ENCODE assay signal across 14 mouse cellular contexts in the genomic region with DNA sequence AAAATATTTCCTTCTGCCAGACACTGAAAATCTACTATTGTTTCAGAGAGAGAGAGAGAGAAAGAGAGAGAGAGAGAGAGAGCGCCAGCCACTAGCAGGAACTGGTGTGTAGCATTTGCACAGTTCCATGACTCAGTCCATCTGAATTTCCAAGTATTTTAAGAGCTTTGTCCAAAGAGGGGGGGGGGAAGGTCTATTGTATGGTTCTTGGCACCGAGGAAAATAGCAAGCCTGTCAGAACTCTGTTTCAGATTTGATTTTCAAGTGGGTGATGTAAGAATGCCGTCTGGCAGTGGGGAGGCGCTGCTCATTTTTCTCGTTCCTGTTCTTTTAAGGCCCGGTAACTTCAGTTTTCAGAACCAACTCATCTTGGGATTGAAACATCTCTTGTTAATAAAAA. TPM values are rescaled to one million over a fixed set of nuclear protein-coding genes. Genes with fewer than 3 reads are reported as not detected.
A peak's percentile ranks its signal among the peaks of the same experiment; 100 is the strongest.
DNase-seq lines count a peak whose midpoint lies in the region; ATAC-seq and TF ChIP-seq lines count a peak whose summit lies in the region.
"Had no signal": no experiment of that assay in that cellular context is flagged by ENCODE, and none has a peak within 500 bp of the region (broad histone marks: within the 10 kb centered on the region; RNA-seq: fewer than 3 reads in every experiment).

No protein-coding gene starts in this region.

- no peak overlapping the region for H3K4me3 ChIP-seq in hindbrain, embryonic 12.5 days
- H3K4me3 ChIP-seq in hindbrain, embryonic 14.5 days (replicated peaks; ENCODE audit: low read length) = no peak overlapping the region
- no peak overlapping the region for H3K4me3 ChIP-seq in forebrain, postnatal 0 days (ENCODE audit: low read depth, low read length)
- no peak overlapping the region for H3K4me3 ChIP-seq in liver, embryonic 11.5 days (ENCODE audit: low read depth, low read length)

- no peak overlapping the region for H3K4me2 ChIP-seq in hindbrain, embryonic 12.5 days (replicated peaks)
- H3K4me2 ChIP-seq in hindbrain, embryonic 14.5 days (replicated peaks) = no peak overlapping the region
- no peak overlapping the region for H3K4me2 ChIP-seq in forebrain, postnatal 0 days (ENCODE audit: low read depth)
- no peak overlapping the region for H3K4me2 ChIP-seq in liver, embryonic 11.5 days

- TF ChIP-seq CTCF in forebrain, postnatal 0 days (IDR thresholded peaks at IDR 0.05; ENCODE audit: low read depth) = no peak

- WGBS in hindbrain, embryonic 12.5 days = 70% methylated on average over 6 of the region's 6 CpGs
- WGBS in hindbrain, embryonic 14.5 days = 59% methylated on average over 6 of the region's 6 CpGs
- WGBS in forebrain, postnatal 0 days = 23% methylated on average over 6 of the region's 6 CpGs
- 84% methylated on average over 6 of the region's 6 CpGs for WGBS in liver, embryonic 11.5 days

- DNase-seq in hindbrain, embryonic 14.5 days (ENCODE audit: low spot score) = no peak
- peak; percentile 65 for DNase-seq in 3T3-L1 (ENCODE audit: low read depth, low spot score)
- peak; percentile 77 for DNase-seq in NIH3T3 (ENCODE audit: low read depth)
- peak; percentile 61 for DNase-seq in forebrain, postnatal 0 days
- no peak for DNase-seq in liver, embryonic 11.5 days (ENCODE audit: low spot score)
- DNase-seq in thymus, postnatal 10 days (ENCODE audit: low spot score in 2 of 2) = no peak
- DNase-seq in cerebellum, adult 11 months = no peak
- DNase-seq: adrenal gland, postnatal 14 days; gastrocnemius, postnatal 25 days; layer of hippocampus, postnatal 36 days; right cerebral cortex, postnatal 25 days; thymus, adult 18-20 months had no signal

- ATAC-seq in hindbrain, embryonic 12.5 days (ENCODE audit: low FRiP score) = no peak
- no peak; the same call in 1 of the 2 replicates for ATAC-seq in hindbrain, embryonic 14.5 days (ENCODE audit: low FRiP score)
- ATAC-seq in forebrain, postnatal 0 days = peak; percentile 64
- ATAC-seq in liver, embryonic 11.5 days (replicated peaks; ENCODE audit: low FRiP score) = no peak
- ATAC-seq: inflammation-experienced regulatory T-cells, adult 6 months had no signal

- H3K27me3 ChIP-seq in hindbrain, embryonic 12.5 days = no peaks in the 10 kb centered on the region; the same call in none of the 2 replicates
- 0 out of 2 replicates have a peak, but pooled peaks cover 5% of the 10 kb centered on the region for H3K27me3 ChIP-seq in hindbrain, embryonic 14.5 days (ENCODE audit: control insufficient read depth, insufficient read depth, low read length)
- H3K27me3 ChIP-seq in forebrain, postnatal 0 days (ENCODE audit: insufficient read depth, low read length) = no peaks in the 10 kb centered on the region
- H3K27me3 ChIP-seq in liver, embryonic 11.5 days (replicated peaks; ENCODE audit: control insufficient read depth, insufficient read depth, low read length) = peaks cover 7% of the 10 kb centered on the region; the same call in 1 of the 2 replicates

- no peaks in the 10 kb centered on the region for H3K36me3 ChIP-seq in hindbrain, embryonic 12.5 days
- H3K36me3 ChIP-seq in hindbrain, embryonic 14.5 days (replicated peaks; ENCODE audit: control insufficient read depth, insufficient read depth) = no peaks in the 10 kb centered on the region
- no peaks in the 10 kb centered on the region for H3K36me3 ChIP-seq in forebrain, postnatal 0 days (ENCODE audit: insufficient read depth)
- no peaks in the 10 kb centered on the region for H3K36me3 ChIP-seq in liver, embryonic 11.5 days (ENCODE audit: control insufficient read depth, insufficient read depth, low read length)

- no peak overlapping the region for H3K9ac ChIP-seq in hindbrain, embryonic 12.5 days
- H3K9ac ChIP-seq in hindbrain, embryonic 14.5 days = no peak overlapping the region
- no peak overlapping the region for H3K9ac ChIP-seq in forebrain, postnatal 0 days
- no peak overlapping the region for H3K9ac ChIP-seq in liver, embryonic 11.5 days (ENCODE audit: low read depth, low read length)

- H3K4me1 ChIP-seq in hindbrain, embryonic 12.5 days = peaks cover 29% of the 10 kb centered on the region
- H3K4me1 ChIP-seq in hindbrain, embryonic 14.5 days (replicated peaks; ENCODE audit: control insufficient read depth, insufficient read depth, low read length) = peaks cover 14% of the 10 kb centered on the region
- H3K4me1 ChIP-seq in forebrain, postnatal 0 days (ENCODE audit: insufficient read depth) = peaks cover 12% of the 10 kb centered on the region; the same call in 1 of the 2 replicates
- no peaks in the 10 kb centered on the region for H3K4me1 ChIP-seq in liver, embryonic 11.5 days (replicated peaks; ENCODE audit: control insufficient read depth, insufficient read depth, low read length)

- no peaks in the 10 kb centered on the region for H3K9me3 ChIP-seq in hindbrain, embryonic 12.5 days (replicated peaks)
- H3K9me3 ChIP-seq in hindbrain, embryonic 14.5 days (ENCODE audit: control insufficient read depth, low read length) = no peaks in the 10 kb centered on the region
- H3K9me3 ChIP-seq in forebrain, postnatal 0 days (ENCODE audit: low read length) = no peaks in the 10 kb centered on the region
- H3K9me3 ChIP-seq in liver, embryonic 11.5 days (ENCODE audit: control insufficient read depth, low read length) = no peaks in the 10 kb centered on the region

- peak overlapping the region; percentile 44 for H3K27ac ChIP-seq in hindbrain, embryonic 12.5 days
- H3K27ac ChIP-seq in hindbrain, embryonic 14.5 days = no peak overlapping the region
- peak overlapping the region; percentile 40; the same call in 1 of the 2 replicates for H3K27ac ChIP-seq in forebrain, postnatal 0 days (ENCODE audit: low read depth, low read length)
- no peak overlapping the region for H3K27ac ChIP-seq in liver, embryonic 11.5 days (ENCODE audit: low read depth, low read length)

RNA-seq across cellular contexts. Expression of a gene that starts 18.5 kb away (rescaled TPM):
- 2.7 and 3.6 TPM in 2 replicates for polyA plus RNA-seq in hindbrain, embryonic 12.5 days (2016; fragmentation: Nextera tagmentation; extraction: Ambion mirVana)
- 3.1 and 3.4 TPM in 2 replicates for polyA plus RNA-seq in hindbrain, embryonic 14.5 days (2014; fragmentation: Nextera tagmentation; extraction: Ambion mirVana)
- 4.0 TPM in 2 replicates for total RNA-seq in forebrain, postnatal 0 days (2014; rRNA removed)
- polyA plus RNA-seq in forebrain, postnatal 0 days (2015; fragmentation: Nextera tagmentation; extraction: Ambion mirVana) = 3.4 TPM in 2 replicates
- polyA plus RNA-seq in liver, embryonic 11.5 days (2014; fragmentation: Nextera tagmentation; extraction: Ambion mirVana) = 0.25 and 0.55 TPM in 2 replicates
- polyA plus RNA-seq: inflammation-experienced regulatory T-cells, adult 6 months had no signal

RNA-seq across cellular contexts. Expression of a gene that starts 34.8 kb away (rescaled TPM):
- polyA plus RNA-seq in hindbrain, embryonic 12.5 days (2016; fragmentation: Nextera tagmentation; extraction: Ambion mirVana) = 12.6 and 13.8 TPM in 2 replicates
- polyA plus RNA-seq in hindbrain, embryonic 14.5 days (2014; fragmentation: Nextera tagmentation; extraction: Ambion mirVana) = 9.9 and 11.6 TPM in 2 replicates
- 12.7 and 19.0 TPM in 2 replicates for total RNA-seq in forebrain, postnatal 0 days (2014; rRNA removed)
- polyA plus RNA-seq in forebrain, postnatal 0 days (2015; fragmentation: Nextera tagmentation; extraction: Ambion mirVana) = 4.6 and 5.4 TPM in 2 replicates
- 17.0 and 17.7 TPM in 2 replicates for polyA plus RNA-seq in liver, embryonic 11.5 days (2014; fragmentation: Nextera tagmentation; extraction: Ambion mirVana)

Comparison
In these comparisons a context has a peak if more than half of its experiments do, and no peak if none do; other contexts are left out.
1. H3K27ac ChIP-seq: peak in hindbrain, embryonic 12.5 days (single experiment) and forebrain, postnatal 0 days (single experiment); none in hindbrain, embryonic 14.5 days (single experiment) and liver, embryonic 11.5 days (single experiment).
2. DNase-seq: peak in 3T3-L1 (single experiment), NIH3T3 (single experiment) and forebrain, postnatal 0 days (single experiment); none in hindbrain, embryonic 14.5 days (single experiment), liver, embryonic 11.5 days (single experiment), thymus, postnatal 10 days (0 of 2) and cerebellum, adult 11 months (single experiment).